Mouse (Mus musculus): Measurements from ENCODE around the gene Slc36a1. TPM values are rescaled to one million over a fixed set of nuclear protein-coding genes. Genes with fewer than 3 reads are reported as not detected.
A peak's percentile ranks its signal among the peaks of the same experiment; 100 is the strongest.

The Slc36a1 gene
- polyA plus RNA-seq, 1 experiment = 17.3 TPM

- WGBS = under 1% methylated on average over 17 of the region's 17 CpGs
These were observed 452 bp downstream of the Slc36a1 start for GRCm38 (mm10) chr11:55204602-55205001.

DNA sequence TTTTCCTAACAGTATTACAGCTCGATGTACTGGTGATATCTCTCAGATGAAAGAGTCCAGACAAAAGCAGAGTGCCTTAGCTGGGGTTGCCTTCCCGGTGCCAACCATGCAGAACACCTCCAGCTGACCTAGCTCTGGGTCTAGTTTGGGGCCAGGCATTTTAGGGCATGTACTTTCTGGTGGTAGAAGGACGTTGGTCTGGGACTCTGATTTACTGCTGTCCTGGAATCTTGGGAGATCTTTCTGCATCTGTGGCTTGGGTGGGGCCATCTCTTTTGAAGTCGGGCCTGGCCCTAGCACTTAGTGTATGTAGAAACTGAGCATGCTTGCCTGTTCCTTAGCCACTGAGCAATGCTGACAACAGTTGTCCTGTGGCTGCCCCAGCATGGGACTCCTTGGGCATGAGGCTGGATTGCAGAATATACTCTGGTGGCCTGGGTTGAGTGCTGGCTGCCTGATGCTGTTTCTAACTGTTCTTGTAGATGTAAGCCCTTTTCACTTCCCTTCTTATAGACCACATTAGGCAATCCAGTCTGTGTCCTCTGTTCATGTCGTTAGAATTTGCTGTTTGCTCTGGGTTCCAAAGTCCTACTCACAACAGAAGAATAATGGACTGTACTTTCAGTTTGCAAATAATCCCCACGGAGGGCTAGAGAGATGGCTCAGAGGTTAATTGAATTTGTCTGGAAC lies 4.0 kb downstream of the Slc36a1 start:
- 29% methylated on average over 6 of the region's 6 CpGs for WGBS
- DNase-seq (ENCODE audit: low read depth, low spot score) = no peak

More at GRCm38 (mm10) chr11:55204602-55205001, 452 bp downstream of the Slc36a1 start:
- DNase-seq (ENCODE audit: low read depth, low spot score) = no peak

- WGBS = 45% methylated on average over 2 of the region's 2 CpGs
- DNase-seq (ENCODE audit: low read depth, low spot score) = no peak
These were observed 4.9 kb downstream of the Slc36a1 start for GRCm38 (mm10) chr11:55209032-55209431.

GRCm38 (mm10) chr11:55209626-55210353 lies 5.6 kb downstream of the Slc36a1 start:
- no peak for DNase-seq (ENCODE audit: low read depth, low spot score)
- 34% methylated on average over 6 of the region's 6 CpGs for WGBS

DNA sequence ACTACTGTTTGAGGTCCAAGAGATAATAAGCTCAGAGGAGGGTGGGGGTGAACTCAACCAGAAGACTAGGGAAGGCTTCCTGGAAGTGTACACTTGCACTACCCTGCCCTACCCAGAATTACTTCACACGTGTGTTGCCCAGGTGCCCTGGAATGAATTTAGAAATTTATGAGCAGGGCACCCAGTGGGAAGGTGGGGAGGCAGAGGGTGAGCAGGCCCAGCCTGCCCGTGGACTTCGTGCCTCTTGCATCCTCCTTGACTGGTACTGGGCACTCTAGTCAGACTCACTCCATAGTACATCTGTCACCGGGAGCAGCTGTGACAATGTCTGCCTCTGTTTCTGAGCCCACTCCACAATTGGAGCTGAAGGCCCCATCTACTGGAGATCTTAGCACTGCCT lies 9.4 kb downstream of the Slc36a1 start:
- no peak for DNase-seq (ENCODE audit: low read depth, low spot score)
- WGBS = 42% methylated on average over 4 of the region's 4 CpGs

DNA sequence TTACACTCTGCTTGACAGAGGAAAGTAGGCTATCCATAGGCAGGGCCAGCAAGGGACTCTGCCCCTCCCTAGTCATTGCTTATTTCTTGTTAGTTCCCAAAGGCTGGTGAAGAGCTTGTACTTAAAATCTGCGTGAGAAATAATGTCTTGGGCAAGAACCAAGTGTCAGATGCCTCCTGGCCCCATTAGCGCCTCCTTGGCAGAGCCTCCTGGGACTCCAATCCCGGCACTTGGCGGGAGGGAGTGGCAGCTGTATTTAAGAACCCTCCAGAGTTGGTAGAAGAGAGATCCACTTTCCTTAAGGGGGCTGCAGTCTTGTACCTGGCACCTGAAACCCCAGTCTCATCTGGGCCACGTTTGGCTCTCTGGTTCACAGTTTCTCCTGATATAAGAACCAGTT lies 10.0 kb downstream of the Slc36a1 start:
- 75% methylated on average over 5 of the region's 5 CpGs for WGBS
- DNase-seq (ENCODE audit: low read depth, low spot score) = no peak

- 70% methylated on average over 3 of the region's 3 CpGs for WGBS
- DNase-seq (ENCODE audit: low read depth, low spot score) = no peak
These were observed 10.8 kb downstream of the Slc36a1 start for GRCm38 (mm10) chr11:55214978-55215377.

DNA sequence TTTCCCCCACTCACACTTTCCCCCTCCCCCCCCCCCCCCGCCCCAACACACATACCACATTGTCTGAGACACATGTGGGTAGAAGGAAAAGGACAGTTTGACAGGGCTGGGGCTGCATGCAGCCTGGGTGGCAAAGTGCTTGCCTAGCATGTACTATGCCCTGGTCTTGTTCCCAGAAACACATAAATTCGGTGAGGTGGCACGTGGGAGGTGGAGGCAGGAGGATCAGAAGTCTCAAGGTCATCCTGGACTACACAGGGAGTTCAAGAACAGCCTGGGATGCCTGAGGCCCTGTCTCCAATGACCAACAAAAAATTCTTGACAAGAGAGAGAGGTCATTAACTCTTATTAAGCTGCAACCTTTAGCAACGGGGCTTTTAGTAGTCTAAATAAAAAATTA lies 11.9 kb downstream of the Slc36a1 start:
- 73% methylated on average over 4 of the region's 4 CpGs for whole genome bisulfite sequencing
- no peak for DNase-seq (ENCODE audit: low read depth, low spot score)

DNA sequence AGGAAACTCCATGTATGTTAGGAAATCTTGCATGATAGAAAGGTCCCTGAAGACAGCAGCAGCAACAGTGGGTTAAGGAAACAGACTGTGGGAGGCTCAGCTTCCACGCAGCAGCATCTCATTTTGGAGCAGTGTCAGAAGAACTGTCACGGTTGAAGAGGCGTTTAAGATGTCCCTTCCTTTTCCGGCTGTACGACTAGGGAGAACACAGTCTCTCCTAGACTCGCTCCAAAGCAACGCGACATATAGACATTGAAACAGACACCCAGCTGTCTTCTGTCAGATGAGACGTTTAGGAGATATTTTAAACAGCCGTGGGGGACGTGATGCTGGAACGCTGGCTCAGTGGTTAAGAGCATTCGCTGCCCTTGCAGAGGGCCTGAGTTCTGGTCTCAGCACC lies 12.7 kb downstream of the Slc36a1 start:
- DNase-seq (ENCODE audit: low read depth, low spot score) = no peak
- WGBS = 75% methylated on average over 13 of the region's 13 CpGs

GRCm38 (mm10) chr11:55217418-55217817 lies 13.3 kb downstream of the Slc36a1 start:
- WGBS = 70% methylated on average over 4 of the region's 4 CpGs
- DNase-seq (ENCODE audit: low read depth, low spot score) = no peak

- WGBS = 90% methylated on average over 7 of the region's 7 CpGs
- DNase-seq (ENCODE audit: low read depth, low spot score) = no peak
These were observed 13.7 kb downstream of the Slc36a1 start for GRCm38 (mm10) chr11:55217880-55218279.

GRCm38 (mm10) chr11:55218473-55218872 lies 14.3 kb downstream of the Slc36a1 start:
- WGBS = 83% methylated on average over 3 of the region's 3 CpGs
- DNase-seq (ENCODE audit: low read depth, low spot score) = no peak

GRCm38 (mm10) chr11:55221306-55221705 lies 17.2 kb downstream of the Slc36a1 start:
- DNase-seq (ENCODE audit: low read depth, low spot score) = no peak
- 90% methylated on average over 7 of the region's 7 CpGs for WGBS

- no peak for DNase-seq (ENCODE audit: low read depth, low spot score)
- WGBS = 86% methylated on average over 6 of the region's 6 CpGs
These were observed 26.9 kb downstream of the Slc36a1 start for GRCm38 (mm10) chr11:55231034-55231433.

- WGBS = 81% methylated on average over 7 of the region's 7 CpGs
- DNase-seq (ENCODE audit: low read depth, low spot score) = no peak
These were observed 30.1 kb downstream of the Slc36a1 start for GRCm38 (mm10) chr11:55234288-55234687.

GRCm38 (mm10) chr11:55234791-55235190 lies 30.6 kb downstream of the Slc36a1 start:
- DNase-seq (ENCODE audit: low read depth, low spot score) = no peak
- 86% methylated on average over 4 of the region's 4 CpGs for WGBS

- WGBS = 42% methylated on average over 1 of the region's 1 CpGs
- DNase-seq (ENCODE audit: low read depth, low spot score) = no peak
These were observed 32.7 kb downstream of the Slc36a1 start for GRCm38 (mm10) chr11:55236815-55237214.

DNA sequence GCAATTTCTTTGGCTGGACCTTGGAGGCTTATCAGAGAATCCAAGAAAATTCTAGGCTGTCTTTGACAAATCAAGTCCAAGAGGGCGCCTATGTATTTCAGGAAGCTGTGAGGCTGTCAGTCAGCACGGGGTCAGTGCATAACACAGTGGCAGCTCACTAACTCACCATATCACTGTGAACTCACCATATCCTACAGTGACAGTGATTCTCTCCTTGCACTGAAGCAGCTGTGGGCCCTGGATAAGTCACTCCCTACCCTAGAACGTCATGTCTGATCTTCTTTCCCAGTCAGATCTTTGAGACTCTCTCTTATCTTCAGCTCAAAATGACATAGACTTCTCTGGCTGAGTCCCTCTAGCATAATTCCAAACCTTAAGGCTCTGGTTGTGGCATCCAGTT lies 35.3 kb downstream of the Slc36a1 start:
- no peak for DNase-seq (ENCODE audit: low read depth, low spot score)
- 61% methylated on average over 3 of the region's 3 CpGs for WGBS

GRCm38 (mm10) chr11:55240556-55240955 lies 36.4 kb downstream of the Slc36a1 start:
- peak; percentile 25 for DNase-seq (ENCODE audit: low read depth, low spot score)
- WGBS = 40% methylated on average over 7 of the region's 7 CpGs

DNA sequence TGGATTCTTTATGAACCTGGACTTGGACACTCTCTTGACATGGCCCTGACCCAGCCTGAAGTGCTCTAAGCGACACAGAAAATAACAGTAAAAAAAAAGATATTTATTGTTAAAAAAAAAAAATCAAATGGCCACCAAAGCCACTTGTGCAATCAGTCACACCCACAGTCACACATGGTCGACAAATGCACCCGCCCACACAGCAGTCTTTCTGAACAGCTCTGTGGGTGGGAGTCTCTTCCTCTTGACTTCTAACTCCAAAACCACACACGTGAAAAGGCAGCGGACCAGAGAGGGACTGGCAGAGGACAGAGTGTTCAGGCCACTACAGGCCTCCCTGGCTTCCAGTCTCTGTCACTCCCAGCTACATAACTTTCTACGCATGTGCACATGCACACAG lies 46.4 kb downstream of the Slc36a1 start:
- WGBS = 61% methylated on average over 6 of the region's 6 CpGs
- DNase-seq (ENCODE audit: low read depth, low spot score) = no peak

GRCm38 (mm10) chr11:55253391-55253790 lies 49.2 kb downstream of the Slc36a1 start:
- WGBS = 83% methylated on average over 9 of the region's 9 CpGs
- DNase-seq (ENCODE audit: low read depth, low spot score) = no peak
